Mouse (Mus musculus) cerebellum, postnatal 25 days (tissue): ENCODE measurements at regions not wholly inside any gene's neighbourhood (a gene's known extent, or its start where the extent isn't known, plus 50 kb on each side); places are given as distances from the start of the nearest gene placed in this dataset.

Source experiments
- DNase-seq, 2 experiments: peaks; one replicate each; pipeline ENCODE4 v3.0.0; 2021; ENCODE audit warnings: mixed read lengths in 2 of 2

DNA sequence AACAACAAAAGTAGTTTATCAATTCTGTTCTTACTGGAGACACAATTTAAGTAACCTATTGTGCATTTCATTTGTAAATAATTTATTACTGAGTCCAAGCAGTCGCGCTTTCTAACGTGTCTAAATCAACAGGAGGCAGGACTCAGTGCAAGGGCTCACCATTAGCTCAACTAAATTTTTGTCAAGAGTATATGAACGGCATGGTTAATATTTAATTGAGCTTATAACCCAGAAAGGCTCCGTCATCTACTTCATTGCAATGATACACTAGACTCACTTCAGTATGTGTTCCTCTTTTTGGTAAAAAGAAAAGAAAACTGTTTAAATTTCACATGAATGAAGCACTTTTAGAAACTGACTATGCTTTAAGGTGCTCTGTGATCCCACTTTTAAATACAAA lies 61.5 kb upstream of the BC052040 start:
- DNase-seq, result no peak

DNA sequence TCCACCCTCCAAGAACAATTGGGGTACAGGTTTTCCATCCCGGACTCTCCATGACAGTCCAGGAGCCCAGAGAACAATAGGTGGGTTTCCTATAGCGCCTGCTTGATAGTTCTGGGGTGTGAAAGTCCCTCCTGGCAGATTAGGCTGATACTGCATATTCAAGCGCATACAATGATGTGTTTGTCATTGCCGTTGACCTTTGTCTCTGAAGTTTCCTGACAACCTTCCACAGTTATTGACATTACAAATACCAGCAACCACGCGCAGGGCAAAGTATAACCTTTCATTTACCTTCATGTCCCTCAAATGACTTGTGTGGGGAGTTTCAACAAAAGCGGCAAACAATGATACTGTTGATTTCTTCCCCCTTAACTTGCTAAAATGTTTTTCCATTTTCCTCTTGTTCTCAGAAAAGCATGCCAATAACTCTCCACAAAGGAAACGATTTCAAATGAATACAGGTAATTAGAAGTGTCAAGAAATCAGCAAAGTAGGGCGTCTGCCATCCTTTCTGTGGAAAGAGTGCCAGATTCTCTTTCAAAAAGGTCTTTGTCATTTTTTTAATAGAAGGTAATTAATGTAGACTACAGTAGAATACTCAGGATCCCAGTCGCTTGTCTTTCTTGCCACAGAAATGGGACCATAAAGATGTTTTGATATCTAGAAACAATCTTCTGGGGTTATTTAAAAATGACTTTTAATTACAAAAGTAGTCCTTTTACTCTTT lies 60.9 kb upstream of the BC052040 start:
- DNase-seq, result no peak

DNA sequence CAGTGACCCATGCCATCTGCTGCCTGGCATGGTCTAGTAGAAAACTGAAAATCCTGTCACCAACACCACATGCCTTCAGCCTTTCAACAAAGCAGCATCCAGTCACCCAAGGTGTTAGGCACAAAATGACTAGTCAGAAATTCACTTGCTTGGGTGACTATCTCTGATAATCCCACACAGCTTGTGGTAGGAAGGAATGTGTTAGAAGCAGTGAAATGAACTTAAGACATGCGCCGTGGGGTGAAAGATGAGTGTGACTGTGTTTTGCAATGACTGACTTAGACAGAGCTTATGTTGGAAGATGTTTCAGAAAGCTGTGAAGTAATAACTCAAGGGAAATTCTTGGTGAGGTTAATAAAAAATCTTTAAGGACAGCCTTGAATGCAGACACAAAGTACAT lies 51.6 kb upstream of the BC052040 start:
- DNase-seq, result peak in 1 of 2 experiments; percentile 15
